Mouse (Mus musculus) intestine, embryonic 16.5 days (tissue): ENCODE results near the gene Pik3r2. TPM values are rescaled to one million over a fixed set of nuclear protein-coding genes. Genes with fewer than 3 reads are reported as not detected.
A peak's percentile ranks its signal among the peaks of the same experiment; 100 is the strongest.

Source experiments
- ATAC-seq: fragments of 200-750 bp; cut with Nextera tagmentation; 2 replicates; pipeline ENCODE4 v1.8.0; 2017; ENCODE audit warnings: moderate TSS enrichment, moderate library complexity
- H3K27ac ChIP-seq: fragments of 300-500 bp; sonication (generic); 2 replicates; pipeline ENCODE4 v1.5.1; 2014; ENCODE audit warnings: mild to moderate bottlenecking, low read length
- H3K27me3 ChIP-seq: fragments of 300-500 bp; sonication (generic); replicated peaks from 2 replicates; pipeline ENCODE4 v1.6.1; 2014; ENCODE audit warnings: low read length, control low read depth, mixed read lengths; ENCODE audit not compliant: control insufficient read depth, insufficient read depth
- H3K36me3 ChIP-seq: fragments of 300-500 bp; sonication (generic); 2 replicates; pipeline ENCODE4 v1.6.1; 2014; ENCODE audit warnings: low read length, control low read depth; ENCODE audit not compliant: control insufficient read depth, insufficient read depth
- H3K4me1 ChIP-seq: fragments of 300-500 bp; sonication (generic); 2 replicates; pipeline ENCODE4 v1.6.1; 2014; ENCODE audit warnings: low read length, control low read depth, mixed read lengths; ENCODE audit not compliant: control insufficient read depth, insufficient read depth
- H3K4me2 ChIP-seq: fragments of 300-500 bp; sonication (generic); 2 replicates; pipeline ENCODE4 v1.6.1; 2014; ENCODE audit warnings: low read depth, low read length, control low read depth
- H3K4me3 ChIP-seq: fragments of 300-500 bp; sonication (generic); 2 replicates; pipeline ENCODE4 v1.5.1; 2014; ENCODE audit warnings: mild to moderate bottlenecking, low read length
- H3K9ac ChIP-seq: fragments of 300-500 bp; sonication (generic); 2 replicates; pipeline ENCODE4 v1.6.1; 2014; ENCODE audit warnings: low read depth, low read length
- H3K9me3 ChIP-seq: fragments of 300-500 bp; sonication (generic); 2 replicates; pipeline ENCODE4 v1.6.1; 2016; ENCODE audit warnings: low read length, control low read depth; ENCODE audit not compliant: control insufficient read depth
- WGBS: fragments of 180-500 bp; shearing (Covaris S2); extraction: QIAGEN DNeasy Blood & Tissue Kit; methylation state at CpG from one replicate; pipeline ENCODE4 v1.1.7; 2014; 5-methylcytosine and 5-hydroxymethylcytosine counted together
- polyA plus RNA-seq: library from polyadenylated mRNA; unstranded; fragments of >200 nt; fragmentation: Nextera tagmentation; extraction: Ambion mirVana; gene quantifications from 2 replicates; pipeline ENCODE4 v1.2.1, GENCODE M21; 2015

Gene Pik3r2
- polyA plus RNA-seq, 1 experiment from 2014 or later, result 63.7 TPM

- WGBS, result 6% methylated on average over 38 of the region's 38 CpGs
- Histone ChIP-seq H3K9ac (peak overlapping the region; percentile 44; the same call in 1 of the 2 replicates), H3K9me3 (no peaks in the 10 kb centered on the region), H3K27ac (no peak overlapping the region), H3K27me3 (peaks cover 52% of the 10 kb centered on the region), H3K4me2 (peak overlapping the region; percentile 15; the same call in 1 of the 2 replicates), H3K4me3 (peak overlapping the region; percentile 37; the same call in 1 of the 2 replicates), H3K4me1 (peaks cover 13% of the 10 kb centered on the region), H3K36me3 (no peaks in the 10 kb centered on the region)
- ATAC-seq, result peak; percentile 17; the same call in 1 of the 2 replicates
Measured at GRCm38 (mm10) chr8:70742981-70743655, 33.4 kb downstream of the Pik3r2 start.

- H3K4me2 ChIP-seq, result no peak overlapping the region
- no peak overlapping the region for H3K9ac ChIP-seq
- 45% methylated on average over 11 of the region's 11 CpGs for WGBS
- no peak overlapping the region for H3K4me3 ChIP-seq
- no peak for ATAC-seq
- H3K27ac ChIP-seq, result no peak overlapping the region
- H3K27me3 ChIP-seq, result peaks cover 51% of the 10 kb centered on the region
- H3K4me1 ChIP-seq, result peaks cover 13% of the 10 kb centered on the region
- no peaks in the 10 kb centered on the region for H3K9me3 ChIP-seq
- no peaks in the 10 kb centered on the region for H3K36me3 ChIP-seq
Measured at GRCm38 (mm10) chr8:70742176-70742575, 34.3 kb downstream of the Pik3r2 start.

- no peak overlapping the region for H3K4me3 ChIP-seq
- peaks cover 13% of the 10 kb centered on the region for H3K4me1 ChIP-seq
- no peaks in the 10 kb centered on the region for H3K9me3 ChIP-seq
- ATAC-seq, result no peak
- H3K36me3 ChIP-seq, result no peaks in the 10 kb centered on the region
- no peak overlapping the region for H3K9ac ChIP-seq
- no peak overlapping the region for H3K4me2 ChIP-seq
- H3K27me3 ChIP-seq, result peaks cover 46% of the 10 kb centered on the region
- WGBS, result 63% methylated on average over 5 of the region's 5 CpGs
- H3K27ac ChIP-seq, result no peak overlapping the region
Measured at GRCm38 (mm10) chr8:70741661-70742060, 34.9 kb downstream of the Pik3r2 start.

GRCm38 (mm10) chr8:70738211-70738610 is 38.3 kb downstream of the Pik3r2 start:
- no peak overlapping the region for H3K27ac ChIP-seq
- peaks cover 14% of the 10 kb centered on the region for H3K27me3 ChIP-seq
- WGBS, result 71% methylated on average over 3 of the region's 3 CpGs
- H3K9ac ChIP-seq, result no peak overlapping the region
- no peaks in the 10 kb centered on the region for H3K36me3 ChIP-seq
- H3K4me3 ChIP-seq, result no peak overlapping the region
- H3K4me1 ChIP-seq, result peaks cover under 1% of the 10 kb centered on the region; the same call in 1 of the 2 replicates
- no peaks in the 10 kb centered on the region for H3K9me3 ChIP-seq
- no peak overlapping the region for H3K4me2 ChIP-seq
- ATAC-seq, result no peak

GRCm38 (mm10) chr8:70737705-70738104 is 38.8 kb downstream of the Pik3r2 start:
- H3K27me3 ChIP-seq, result peaks cover 9% of the 10 kb centered on the region
- no peak overlapping the region for H3K9ac ChIP-seq
- 72% methylated on average over 5 of the region's 5 CpGs for WGBS
- no peaks in the 10 kb centered on the region for H3K9me3 ChIP-seq
- H3K4me1 ChIP-seq, result no peaks in the 10 kb centered on the region
- no peak overlapping the region for H3K4me2 ChIP-seq
- no peak overlapping the region for H3K27ac ChIP-seq
- H3K4me3 ChIP-seq, result no peak overlapping the region
- H3K36me3 ChIP-seq, result no peaks in the 10 kb centered on the region
- no peak for ATAC-seq

- Histone ChIP-seq H3K4me1 (0 out of 2 replicates have a peak, but pooled peaks cover 6% of the 10 kb centered on the region), H3K4me2 (no peak overlapping the region), H3K27ac (no peak overlapping the region), H3K9ac (no peak overlapping the region), H3K27me3 (peaks cover 11% of the 10 kb centered on the region; the same call in 1 of the 2 replicates), H3K36me3 (no peaks in the 10 kb centered on the region), H3K9me3 (no peaks in the 10 kb centered on the region), H3K4me3 (no peak overlapping the region)
- ATAC-seq, result no peak
- 86% methylated on average over 4 of the region's 4 CpGs for WGBS
Measured at GRCm38 (mm10) chr8:70730956-70731355, 45.6 kb downstream of the Pik3r2 start.

- 5% methylated on average over 34 of the region's 34 CpGs for WGBS
- no peak overlapping the region for H3K27ac ChIP-seq
- H3K4me2 ChIP-seq, result peak overlapping the region; percentile 67
- H3K27me3 ChIP-seq, result peaks cover 11% of the 10 kb centered on the region; the same call in 1 of the 2 replicates
- peak; percentile 56 for ATAC-seq
- H3K9ac ChIP-seq, result peak overlapping the region; percentile 59
- H3K4me1 ChIP-seq, result 0 out of 2 replicates have a peak, but pooled peaks cover 6% of the 10 kb centered on the region
- H3K36me3 ChIP-seq, result no peaks in the 10 kb centered on the region
- no peaks in the 10 kb centered on the region for H3K9me3 ChIP-seq
- H3K4me3 ChIP-seq, result peak overlapping the region; percentile 46
Measured at GRCm38 (mm10) chr8:70729808-70730475, 46.6 kb downstream of the Pik3r2 start.

- WGBS, result 44% methylated on average over 11 of the region's 11 CpGs
- Histone ChIP-seq H3K27me3 (peaks cover 11% of the 10 kb centered on the region; the same call in 1 of the 2 replicates), H3K4me3 (no peak overlapping the region), H3K4me2 (no peak overlapping the region), H3K4me1 (peaks cover 17% of the 10 kb centered on the region), H3K9ac (no peak overlapping the region), H3K27ac (no peak overlapping the region), H3K9me3 (no peaks in the 10 kb centered on the region), H3K36me3 (no peaks in the 10 kb centered on the region)
- no peak for ATAC-seq
Measured at GRCm38 (mm10) chr8:70726721-70727120, 49.8 kb downstream of the Pik3r2 start.

GRCm38 (mm10) chr8:70725792-70726447 is 50.6 kb downstream of the Pik3r2 start:
- Histone ChIP-seq H3K27ac (no peak overlapping the region), H3K9ac (no peak overlapping the region), H3K9me3 (no peaks in the 10 kb centered on the region), H3K27me3 (peaks cover 11% of the 10 kb centered on the region; the same call in 1 of the 2 replicates), H3K36me3 (no peaks in the 10 kb centered on the region), H3K4me1 (peaks cover 17% of the 10 kb centered on the region), H3K4me3 (no peak overlapping the region), H3K4me2 (no peak overlapping the region)
- ATAC-seq, result no peak
- 31% methylated on average over 14 of the region's 14 CpGs for WGBS
